Mouse (Mus musculus) midbrain, embryonic 11.5 days (tissue): ENCODE results near the gene Gm21976. TPM values are rescaled to one million over a fixed set of nuclear protein-coding genes. Genes with fewer than 3 reads are reported as not detected.
A peak's percentile ranks its signal among the peaks of the same experiment; 100 is the strongest.

Experiments
- ATAC-seq: fragments of 200-750 bp; cut with Nextera tagmentation; 2 replicates; pipeline ENCODE4 v1.8.0; 2017; ENCODE audit warnings: moderate TSS enrichment, moderate library complexity; ENCODE audit not compliant: low FRiP score
- DNase-seq: peaks from one replicate; pipeline ENCODE4 v3.0.0; 2015; ENCODE audit warnings: low spot score; ENCODE audit errors: missing footprints
- H3K27ac ChIP-seq: fragments of 300-500 bp; sonication (generic); 2 replicates; pipeline ENCODE4 v1.5.1; 2014; ENCODE audit warnings: low read depth, low read length
- H3K27me3 ChIP-seq: fragments of 300-500 bp; sonication (generic); 2 replicates; pipeline ENCODE4 v1.6.1; 2014; ENCODE audit warnings: mild to moderate bottlenecking, low read length, moderate library complexity, mixed read lengths; ENCODE audit not compliant: control insufficient read depth, insufficient read depth
- H3K36me3 ChIP-seq: fragments of 300-500 bp; sonication (generic); 2 replicates; pipeline ENCODE4 v1.6.1; 2014; ENCODE audit warnings: mild to moderate bottlenecking, low read length, moderate library complexity, mixed read lengths; ENCODE audit not compliant: control insufficient read depth, insufficient read depth
- H3K4me1 ChIP-seq: fragments of 300-500 bp; sonication (generic); 2 replicates; pipeline ENCODE4 v1.6.1; 2014; ENCODE audit warnings: low read length; ENCODE audit not compliant: control insufficient read depth, insufficient read depth
- H3K4me2 ChIP-seq: fragments of 300-500 bp; sonication (generic); 2 replicates; pipeline ENCODE4 v1.6.1; 2014; ENCODE audit warnings: mild to moderate bottlenecking, moderate library complexity
- H3K4me3 ChIP-seq: fragments of 300-500 bp; sonication (generic); 2 replicates; pipeline ENCODE4 v1.5.1; 2014; ENCODE audit warnings: low read depth, low read length
- H3K9ac ChIP-seq: fragments of 300-500 bp; sonication (generic); 2 replicates; pipeline ENCODE4 v1.6.1; 2014; ENCODE audit warnings: low read length
- H3K9me3 ChIP-seq: fragments of 300-500 bp; sonication (generic); 2 replicates; pipeline ENCODE4 v1.6.1; 2016; ENCODE audit warnings: low read length; ENCODE audit not compliant: control insufficient read depth
- WGBS: fragments of 180-500 bp; shearing (Covaris S2); extraction: QIAGEN DNeasy Blood & Tissue Kit; methylation state at CpG from one replicate; pipeline ENCODE4 v1.1.7; 2014; 5-methylcytosine and 5-hydroxymethylcytosine counted together
- polyA plus RNA-seq: library from polyadenylated mRNA; unstranded; fragments of >200 nt; fragmentation: Nextera tagmentation; extraction: Ambion mirVana; gene quantifications from 2 replicates; pipeline ENCODE4 v1.2.1, GENCODE M21; 2014

The Gm21976 gene
- polyA plus RNA-seq, 1 experiment from 2014 or later, result not detected

DNA sequence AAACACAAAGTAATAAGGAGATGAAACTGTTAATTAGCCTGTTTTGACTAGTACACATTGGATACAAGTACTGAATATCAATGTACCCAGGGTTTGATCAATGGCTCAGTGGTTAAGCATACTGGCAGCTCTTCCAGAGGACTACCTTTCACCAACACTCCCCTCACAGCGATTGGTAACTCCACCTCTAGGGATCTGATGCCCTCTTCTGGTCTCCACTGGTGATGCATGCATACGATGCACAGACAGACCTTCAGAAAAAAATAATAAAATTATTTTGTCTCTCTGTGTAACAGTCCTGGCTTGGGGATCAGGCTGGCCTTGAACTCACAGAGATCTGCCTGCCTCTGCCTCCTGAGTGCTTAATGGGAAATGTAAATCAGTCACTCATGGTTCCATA, 52.4 kb downstream of the Gm21976 start:
- no peak overlapping the region for H3K4me3 ChIP-seq
- no peak overlapping the region for H3K9ac ChIP-seq
- H3K27ac ChIP-seq, result no peak overlapping the region
- H3K4me2 ChIP-seq, result no peak overlapping the region
- 49% methylated on average over 2 of the region's 2 CpGs for WGBS
- H3K4me1 ChIP-seq, result no peaks in the 10 kb centered on the region
- no peak for DNase-seq
- no peaks in the 10 kb centered on the region for H3K27me3 ChIP-seq
- ATAC-seq, result no peak
- no peaks in the 10 kb centered on the region for H3K9me3 ChIP-seq
- H3K36me3 ChIP-seq, result no peaks in the 10 kb centered on the region

- H3K9ac ChIP-seq, result no peak overlapping the region
- DNase-seq (no peak), ATAC-seq (no peak)
- no peak overlapping the region for H3K27ac ChIP-seq
- no peaks in the 10 kb centered on the region for H3K9me3 ChIP-seq
- H3K4me1 ChIP-seq, result no peaks in the 10 kb centered on the region
- H3K4me3 ChIP-seq, result no peak overlapping the region
- H3K27me3 ChIP-seq, result no peaks in the 10 kb centered on the region
- H3K4me2 ChIP-seq, result no peak overlapping the region
- WGBS, result 94% methylated on average over 1 of the region's 1 CpGs
- H3K36me3 ChIP-seq, result no peaks in the 10 kb centered on the region
Measured at GRCm38 (mm10) chr13:98336205-98336604, 56.5 kb downstream of the Gm21976 start.

- Histone ChIP-seq H3K36me3 (no peaks in the 10 kb centered on the region), H3K27me3 (no peaks in the 10 kb centered on the region), H3K4me3 (no peak overlapping the region), H3K27ac (no peak overlapping the region), H3K9ac (no peak overlapping the region), H3K9me3 (no peaks in the 10 kb centered on the region), H3K4me1 (no peaks in the 10 kb centered on the region), H3K4me2 (no peak overlapping the region)
- 79% methylated on average over 5 of the region's 5 CpGs for WGBS
- DNase-seq, result no peak
- ATAC-seq, result no peak
Measured at GRCm38 (mm10) chr13:98340506-98340905, 60.8 kb downstream of the Gm21976 start.

DNA sequence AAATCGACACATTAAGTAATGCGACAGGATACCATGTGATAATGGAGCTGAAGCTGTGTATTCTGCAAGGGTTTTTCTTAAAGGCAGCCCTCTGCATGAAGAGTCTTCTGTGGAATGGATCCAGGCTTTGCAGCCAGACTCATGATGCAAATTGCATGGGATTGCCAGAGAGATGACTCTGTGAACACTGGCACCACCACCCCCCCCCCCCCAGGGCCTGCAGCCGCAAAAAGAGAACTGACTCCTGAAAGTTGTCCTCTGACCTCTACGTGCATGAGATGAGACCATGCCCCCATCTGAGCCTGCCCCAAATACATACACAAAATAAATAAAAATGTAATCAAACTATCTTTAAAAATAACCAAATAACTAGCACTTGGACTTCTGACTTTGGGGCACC, 69.8 kb downstream of the Gm21976 start:
- Histone ChIP-seq H3K27me3 (peaks cover 43% of the 10 kb centered on the region), H3K4me1 (peaks cover 7% of the 10 kb centered on the region)
- DNase-seq, result peak; percentile 78

GRCm38 (mm10) chr13:98351527-98351926, 71.8 kb downstream of the Gm21976 start:
- H3K36me3 ChIP-seq, result no peaks in the 10 kb centered on the region
- no peak overlapping the region for H3K27ac ChIP-seq
- peaks cover 60% of the 10 kb centered on the region for H3K27me3 ChIP-seq
- WGBS, result 7% methylated on average over 8 of the region's 8 CpGs
- H3K9ac ChIP-seq, result no peak overlapping the region
- no peak overlapping the region for H3K4me3 ChIP-seq
- H3K4me1 ChIP-seq, result peaks cover 16% of the 10 kb centered on the region
- H3K9me3 ChIP-seq, result no peaks in the 10 kb centered on the region
- DNase-seq (peak; percentile 89), ATAC-seq (no peak)
- H3K4me2 ChIP-seq, result no peak overlapping the region

More for the DNA sequence above, 69.8 kb downstream of the Gm21976 start:
- Histone ChIP-seq H3K9ac (no peak overlapping the region), H3K4me2 (no peak overlapping the region), H3K36me3 (no peaks in the 10 kb centered on the region), H3K9me3 (no peaks in the 10 kb centered on the region), H3K4me3 (no peak overlapping the region), H3K27ac (no peak overlapping the region)
- ATAC-seq, result no peak
- WGBS, result 80% methylated on average over 4 of the region's 4 CpGs

GRCm38 (mm10) chr13:98352381-98352975, 72.8 kb downstream of the Gm21976 start:
- no peak overlapping the region for H3K4me3 ChIP-seq
- no peak overlapping the region for H3K4me2 ChIP-seq
- H3K9ac ChIP-seq, result no peak overlapping the region
- H3K27me3 ChIP-seq, result peaks cover 66% of the 10 kb centered on the region
- 11% methylated on average over 14 of the region's 14 CpGs for WGBS
- H3K36me3 ChIP-seq, result no peaks in the 10 kb centered on the region
- no peaks in the 10 kb centered on the region for H3K9me3 ChIP-seq
- H3K4me1 ChIP-seq, result peaks cover 16% of the 10 kb centered on the region
- DNase-seq (peak; percentile 93), ATAC-seq (no peak)
- H3K27ac ChIP-seq, result no peak overlapping the region

GRCm38 (mm10) chr13:98353709-98354089, 74.0 kb downstream of the Gm21976 start:
- peak; percentile 28; the same call in 1 of the 2 replicates for ATAC-seq
- Histone ChIP-seq H3K36me3 (no peaks in the 10 kb centered on the region), H3K27ac (no peak overlapping the region), H3K9me3 (no peaks in the 10 kb centered on the region), H3K4me1 (peaks cover 18% of the 10 kb centered on the region), H3K27me3 (peaks cover 79% of the 10 kb centered on the region), H3K9ac (no peak overlapping the region), H3K4me2 (peak overlapping the region; percentile 66), H3K4me3 (peak overlapping the region; percentile 49)
- under 1% methylated on average over 13 of the region's 13 CpGs for WGBS
- no peak for DNase-seq

DNA sequence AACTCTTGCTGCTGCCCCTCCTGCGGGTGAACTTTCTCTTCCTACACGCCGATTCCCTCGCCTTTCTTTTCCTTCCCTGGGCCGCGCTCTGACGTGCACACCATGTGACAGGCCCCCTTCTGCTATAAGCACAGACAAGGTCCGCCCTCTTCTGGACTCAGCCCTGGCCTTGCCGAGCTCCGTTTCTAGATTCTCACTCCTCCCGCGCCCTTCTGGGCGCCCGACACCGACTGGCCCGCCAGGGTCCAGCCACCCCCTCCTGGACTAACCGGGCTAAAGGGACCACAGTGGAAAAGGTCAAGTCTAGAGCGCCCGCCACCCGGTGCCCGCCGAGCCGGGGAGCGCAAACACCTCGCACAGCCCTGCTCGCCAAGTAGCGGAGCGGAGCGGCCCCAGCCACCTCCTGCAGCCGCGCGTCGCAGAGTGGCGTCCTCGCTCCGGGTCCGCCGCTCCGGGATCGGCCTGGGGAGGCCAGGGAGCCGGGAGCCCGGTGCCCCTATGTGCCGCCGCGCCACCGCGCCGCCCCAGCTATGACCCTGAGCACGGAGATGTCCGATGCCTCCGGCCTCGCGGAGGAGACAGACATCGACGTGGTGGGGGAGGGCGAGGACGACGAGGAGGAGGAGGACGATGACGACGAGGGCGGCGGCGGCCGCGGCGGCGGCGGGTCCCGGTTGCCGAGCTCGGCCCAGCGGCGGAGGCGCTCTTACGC, 74.6 kb downstream of the Gm21976 start, which contains the start of gene Foxd1:
Foxd1 (plus strand) TSS at position 153 of the 712 bp plus-strand sequence.
- under 1% methylated on average over 73 of the region's 76 CpGs for WGBS
- H3K9me3 ChIP-seq, result no peaks in the 10 kb centered on the region

GRCm38 (mm10) chr13:98354871-98355558, 75.3 kb downstream of the Gm21976 start:
- Histone ChIP-seq H3K9me3 (no peaks in the 10 kb centered on the region), H3K4me3 (peak overlapping the region; percentile 49), H3K4me2 (peak overlapping the region; percentile 66), H3K27me3 (peaks cover 91% of the 10 kb centered on the region), H3K4me1 (peaks cover 18% of the 10 kb centered on the region), H3K36me3 (no peaks in the 10 kb centered on the region), H3K27ac (peak overlapping the region; percentile 35; the same call in 1 of the 2 replicates), H3K9ac (peak overlapping the region; percentile 59)
- DNase-seq, result peak; percentile 97
- under 1% methylated on average over 82 of the region's 102 CpGs for WGBS
- peak; percentile 19; the same call in 1 of the 2 replicates for ATAC-seq

More for the DNA sequence above, 74.6 kb downstream of the Gm21976 start, which contains the start of gene Foxd1:
- Histone ChIP-seq H3K4me1 (peaks cover 18% of the 10 kb centered on the region), H3K36me3 (no peaks in the 10 kb centered on the region), H3K4me2 (peak within 1 kb of the TSS; percentile 66), H3K27ac (peak within 1 kb of the TSS; percentile 35; the same call in 1 of the 2 replicates), H3K4me3 (peak within 1 kb of the TSS; percentile 49), H3K27me3 (peaks cover 84% of the 10 kb centered on the region), H3K9ac (peak within 1 kb of the TSS; percentile 59)
- ATAC-seq (peak; percentile 89), DNase-seq (peak; percentile 96)
